Mouse (Mus musculus) inflammation-experienced regulatory T-cells, adult 6 months (primary cell): ENCODE measurements around the gene Secisbp2. TPM values are rescaled to one million over a fixed set of nuclear protein-coding genes. Genes with fewer than 3 reads are reported as not detected.
A peak's percentile ranks its signal among the peaks of the same experiment; 100 is the strongest.
"Not testable (repeated sequence)": the region's sequence is repeated elsewhere in the genome, so short reads cannot be mapped to it uniquely, and the experiment has no call there.

Experiments used
- ATAC-seq: one replicate; pipeline ENCODE4 v1.8.0; 2017
- polyA plus RNA-seq, 3 experiments: library from polyadenylated mRNA; unstranded; fragments of 100-300 nt; shearing (Covaris generic); gene quantifications; one replicate each; pipeline ENCODE4 v1.2.1; 2017

Secisbp2 gene
- 10 to 100 TPM; 34.3 to 43.2 (median 34.5) TPM for polyA plus RNA-seq

DNA sequence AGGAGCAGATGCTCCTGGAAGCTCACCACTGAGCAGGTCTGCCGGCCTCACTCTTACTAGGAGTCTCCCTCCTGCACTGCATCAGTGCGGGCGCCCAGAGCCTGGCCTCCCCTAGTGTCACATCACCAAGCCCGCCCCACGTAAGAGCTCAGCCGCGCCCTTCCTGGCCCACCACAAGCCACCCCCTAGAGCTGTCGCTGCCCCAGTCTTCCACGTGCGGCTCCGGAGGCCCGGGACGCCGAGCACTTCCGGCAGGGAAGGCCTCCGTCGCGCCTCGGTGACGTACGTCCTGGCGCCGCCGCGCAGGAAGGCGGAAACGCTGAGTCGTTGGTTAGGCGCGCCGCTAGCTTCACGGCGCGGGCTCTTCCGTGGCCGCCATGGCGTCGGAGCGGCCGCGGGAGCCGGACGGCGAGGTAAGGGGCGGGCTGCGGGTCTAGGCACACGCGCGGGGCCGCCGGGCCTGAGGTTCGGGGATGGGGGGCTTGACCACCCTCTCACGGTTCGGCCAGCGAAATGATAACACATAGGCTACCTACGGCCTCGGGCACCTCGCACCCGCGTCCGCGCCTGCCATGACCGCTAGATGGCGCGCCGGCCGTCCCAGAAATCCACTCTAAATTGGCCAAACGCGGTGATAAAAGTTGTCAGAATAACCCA lies at the start of gene Secisbp2:
Secisbp2 (plus strand) TSS at position 290 of the 657 bp plus-strand sequence.
- ATAC-seq = peak; percentile 96

DNA sequence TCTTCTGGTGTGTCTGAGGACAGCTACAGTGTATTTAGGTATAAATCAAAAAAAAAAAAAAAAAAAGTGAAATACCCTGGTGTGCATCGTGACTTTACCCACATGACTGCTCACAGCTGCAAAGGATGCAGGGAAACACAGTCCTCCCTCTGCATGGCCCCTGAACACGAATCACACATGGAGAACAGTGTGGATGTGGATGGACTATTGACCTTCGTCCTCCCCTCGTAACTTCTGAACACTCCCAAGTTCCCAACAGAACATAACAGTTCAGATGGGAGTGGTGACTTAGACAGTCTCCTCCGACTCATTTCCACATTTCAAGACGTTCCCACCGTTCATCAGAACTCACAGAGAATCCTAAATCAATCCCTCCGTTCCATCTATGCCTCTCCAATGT lies 48.7 kb upstream of the Secisbp2 start:
- ATAC-seq = no peak

DNA sequence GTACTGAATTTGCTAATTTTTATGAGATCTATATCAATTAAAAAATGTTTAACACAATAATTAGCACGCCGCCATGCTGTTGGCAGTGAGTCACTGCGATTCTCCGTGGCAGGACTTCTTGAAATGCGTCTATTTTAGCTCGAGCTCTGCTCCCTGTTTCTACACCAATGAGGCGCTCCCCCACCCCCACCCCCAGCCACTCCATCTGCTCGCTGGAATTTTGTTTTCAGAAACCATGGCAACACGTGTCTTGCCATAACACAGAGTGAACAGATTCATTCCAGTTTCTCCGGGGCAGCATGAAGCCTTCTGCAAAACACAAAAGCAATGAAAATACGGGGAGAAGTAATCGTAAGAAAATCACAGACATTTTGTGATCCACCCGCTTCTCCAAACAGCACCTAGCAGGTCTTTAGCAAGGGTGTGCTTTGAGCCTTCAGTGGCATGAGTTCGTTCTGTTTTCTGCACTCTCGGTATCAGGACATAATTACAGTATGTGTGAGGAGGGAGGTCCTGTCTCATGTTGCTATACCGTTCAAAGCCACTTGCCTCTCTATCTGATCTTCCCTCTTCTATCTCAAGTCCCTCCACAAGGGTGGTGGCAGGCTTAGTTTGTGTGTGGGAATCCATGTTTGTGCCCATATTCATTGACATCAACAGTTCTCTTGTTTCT lies 48.1 kb upstream of the Secisbp2 start:
- ATAC-seq = no peak

- no peak for ATAC-seq
Observed at GRCm38 (mm10) chr13:51603894-51604244, 47.6 kb upstream of the Secisbp2 start.

- no peak for ATAC-seq
Observed at GRCm38 (mm10) chr13:51609231-51609630, 42.3 kb upstream of the Secisbp2 start.

DNA sequence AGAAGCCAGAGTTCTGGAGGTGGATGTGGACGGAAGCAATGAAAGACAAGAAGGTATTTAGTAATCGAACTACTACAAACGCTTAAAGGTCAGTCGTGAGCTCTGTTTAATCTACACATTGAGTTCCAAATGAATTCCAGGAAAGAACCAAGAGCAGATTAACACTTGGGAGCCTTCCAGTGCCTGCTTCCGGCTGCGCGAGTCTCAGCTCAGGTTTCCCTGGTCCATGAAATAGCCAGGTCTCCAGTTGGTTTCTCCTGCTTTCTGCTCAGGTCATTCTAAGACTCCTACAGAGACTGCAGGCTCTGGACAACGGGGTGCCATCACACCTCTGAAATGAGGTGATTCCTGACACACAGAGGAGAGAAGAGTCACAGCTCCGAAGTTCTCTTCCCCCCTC lies 40.4 kb upstream of the Secisbp2 start:
- ATAC-seq = no peak

GRCm38 (mm10) chr13:51611500-51611899 lies 40.0 kb upstream of the Secisbp2 start:
- no peak for ATAC-seq

DNA sequence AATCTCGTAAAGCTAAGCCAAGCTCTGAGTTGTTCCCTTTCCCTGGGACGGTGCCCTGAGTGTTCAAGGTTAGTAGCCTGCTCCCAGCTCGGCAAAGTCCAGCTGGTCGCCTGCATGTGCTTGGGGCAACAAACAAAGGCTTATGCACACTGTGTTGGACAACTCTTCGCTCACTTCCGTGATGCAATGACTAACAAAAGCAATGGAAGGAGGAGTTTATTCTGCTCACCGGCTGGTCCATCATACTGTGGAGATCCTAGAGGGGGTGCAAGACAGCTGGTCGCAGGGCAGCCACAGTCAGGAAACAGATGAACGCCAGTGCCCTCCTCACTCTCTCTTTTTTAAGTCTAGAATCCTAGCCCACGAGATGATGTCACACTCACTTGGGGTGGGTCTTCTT lies 35.7 kb upstream of the Secisbp2 start:
- no peak for ATAC-seq

- ATAC-seq = no peak
Observed at GRCm38 (mm10) chr13:51616417-51617044, 35.0 kb upstream of the Secisbp2 start.

GRCm38 (mm10) chr13:51617306-51617705 lies 34.2 kb upstream of the Secisbp2 start:
- no peak for ATAC-seq

- no peak for ATAC-seq
Observed at GRCm38 (mm10) chr13:51617861-51618260, 33.6 kb upstream of the Secisbp2 start.

DNA sequence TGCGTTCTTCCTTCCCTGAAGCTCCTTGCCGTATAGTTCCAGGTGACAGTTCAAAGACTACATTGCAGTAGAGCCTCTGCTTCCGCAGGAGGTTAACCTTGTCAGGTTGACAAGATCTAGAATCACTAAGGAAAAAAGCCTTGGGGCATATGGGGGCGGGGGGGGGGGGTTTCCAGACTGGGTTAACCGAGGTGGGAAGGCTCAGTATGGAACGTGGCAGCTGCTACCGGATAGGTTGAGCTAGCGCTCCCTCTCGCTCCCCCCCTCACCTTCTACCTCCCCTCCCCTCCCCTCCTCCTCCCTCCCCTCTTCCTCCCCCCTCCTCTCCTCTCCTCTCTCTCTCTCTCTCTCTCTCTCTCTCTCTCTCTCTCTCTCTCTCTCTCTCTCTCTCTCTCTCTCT lies 32.9 kb upstream of the Secisbp2 start:
- no peak for ATAC-seq

DNA sequence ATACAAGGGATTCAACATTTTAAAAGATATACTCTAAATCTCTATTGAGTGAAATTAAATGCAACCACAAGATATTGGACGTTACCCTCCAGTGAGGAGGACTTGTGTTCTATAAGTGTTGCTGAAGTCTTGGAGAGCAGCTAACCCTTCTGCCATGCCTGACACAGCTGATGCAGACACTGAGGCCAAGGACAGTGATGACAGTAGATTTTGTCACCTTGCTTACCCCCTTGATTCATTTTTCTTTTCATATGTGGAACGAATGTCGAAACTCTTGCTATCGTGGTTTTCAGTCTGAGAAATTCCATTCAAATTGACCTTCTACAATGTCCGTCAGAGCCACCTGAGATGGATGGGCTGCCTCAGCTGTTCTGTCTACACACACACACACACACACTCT lies 28.9 kb upstream of the Secisbp2 start:
- no peak for ATAC-seq

- ATAC-seq = no peak
Observed at GRCm38 (mm10) chr13:51623678-51624077, 27.8 kb upstream of the Secisbp2 start.

DNA sequence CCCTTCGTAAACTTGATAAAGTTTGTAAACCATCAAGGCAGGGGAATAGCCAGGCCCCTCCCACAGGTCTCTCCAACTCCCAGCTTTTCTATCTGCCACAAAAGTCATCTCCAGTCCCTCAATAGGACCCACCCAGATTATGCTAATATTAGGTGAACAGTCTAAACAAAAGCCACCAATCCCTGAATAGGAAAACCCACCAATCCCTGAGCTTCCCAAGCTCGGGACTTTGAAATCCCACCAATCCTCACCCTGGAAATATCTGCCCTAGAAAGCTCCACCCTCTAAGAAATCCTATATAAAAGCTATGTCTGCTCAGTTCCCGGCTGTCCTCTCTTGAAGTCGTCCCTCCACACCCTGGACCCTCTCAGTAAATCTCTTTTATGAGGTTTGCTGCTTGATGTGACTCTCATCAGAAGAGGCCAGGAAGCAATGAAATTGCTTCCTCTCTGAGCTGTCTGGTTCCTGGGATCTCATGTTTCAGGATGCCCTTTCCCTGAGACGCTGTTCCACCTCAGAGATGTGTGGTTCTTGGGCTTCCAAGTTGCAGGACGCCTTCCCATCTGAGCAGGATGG lies 23.1 kb upstream of the Secisbp2 start:
- ATAC-seq = no peak

DNA sequence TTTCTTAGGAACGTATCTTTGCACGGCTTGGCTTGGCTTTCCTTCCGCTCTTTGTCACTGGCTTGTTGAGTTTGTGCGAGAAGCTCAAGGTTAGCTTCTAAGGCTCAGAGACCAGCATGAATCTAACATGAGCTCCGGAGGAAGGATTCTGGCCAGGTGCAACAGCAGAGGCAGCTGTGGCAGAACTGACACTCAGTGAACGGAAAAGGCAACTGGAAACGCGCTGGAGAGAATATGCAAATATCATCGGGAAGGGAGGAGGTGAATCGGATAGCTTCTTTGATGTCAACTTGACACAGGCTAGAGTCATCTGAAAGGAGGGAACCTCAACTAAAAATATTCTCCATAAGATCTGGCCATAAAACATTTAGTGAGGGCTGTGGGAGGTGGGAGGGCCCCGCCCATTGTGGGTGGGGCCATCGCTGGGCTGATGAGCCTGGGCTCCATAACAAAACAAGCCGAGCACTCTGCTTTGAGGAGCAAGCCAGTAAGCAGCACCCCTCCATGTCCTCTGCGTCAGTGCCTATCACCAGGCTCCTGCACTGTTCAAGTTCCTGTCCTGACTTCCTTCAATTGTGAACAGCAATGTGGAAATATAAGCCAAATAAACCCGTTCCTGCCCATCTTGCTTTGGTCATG lies 20.0 kb upstream of the Secisbp2 start:
- ATAC-seq = no peak

DNA sequence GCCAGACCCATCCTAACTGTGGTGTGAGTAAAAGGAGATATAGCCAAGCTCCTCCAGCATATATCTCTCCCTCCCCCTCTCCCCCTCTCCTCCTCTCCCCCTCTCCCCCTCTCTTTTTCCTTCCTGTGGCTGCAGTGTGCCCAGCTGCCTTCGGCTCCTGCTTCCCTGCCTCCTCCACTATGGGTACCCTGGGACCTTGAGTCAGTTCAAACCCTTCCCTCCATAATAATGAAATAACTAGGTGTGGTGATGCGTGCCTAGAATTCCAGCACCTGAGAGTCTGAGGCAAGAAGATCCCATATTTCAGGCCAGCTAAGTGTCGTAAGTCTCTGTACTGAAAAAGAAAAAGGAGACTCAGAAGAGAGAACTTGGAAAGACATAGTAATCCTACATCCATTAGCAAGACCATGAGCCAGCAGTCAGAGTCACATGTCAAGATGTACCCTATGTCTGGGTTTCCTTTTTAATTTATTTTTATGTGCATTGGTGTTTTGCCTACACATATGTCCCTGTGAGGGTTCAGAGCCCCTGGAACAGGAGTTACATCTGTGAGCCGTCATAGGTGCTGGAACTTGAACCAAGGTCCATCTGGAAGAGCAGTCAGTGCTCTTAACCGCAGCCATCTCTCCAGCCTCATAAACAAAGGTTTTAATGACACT lies 18.8 kb upstream of the Secisbp2 start:
- ATAC-seq = no peak

GRCm38 (mm10) chr13:51635384-51635783 lies 16.1 kb upstream of the Secisbp2 start:
- not testable (repeated sequence) for ATAC-seq

DNA sequence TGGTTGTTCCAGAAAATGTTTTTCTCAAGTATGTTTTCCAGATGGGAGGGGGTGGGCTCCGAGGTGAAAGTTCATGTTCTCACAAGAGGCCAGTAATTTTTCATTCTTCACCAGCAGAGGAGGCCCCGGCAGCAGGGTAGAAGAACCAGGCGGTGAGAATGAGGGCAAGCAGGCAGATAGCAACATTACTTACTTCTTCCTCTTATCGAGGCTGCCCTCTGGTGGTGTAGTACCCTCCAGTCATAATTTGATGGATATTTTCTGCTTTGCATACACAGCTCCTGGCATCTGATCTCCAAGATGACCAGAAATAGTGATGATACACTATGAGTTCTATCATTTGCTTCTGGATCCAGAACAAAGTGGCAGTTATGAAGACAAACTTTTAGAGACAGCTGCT lies 12.5 kb upstream of the Secisbp2 start:
- ATAC-seq = no peak

DNA sequence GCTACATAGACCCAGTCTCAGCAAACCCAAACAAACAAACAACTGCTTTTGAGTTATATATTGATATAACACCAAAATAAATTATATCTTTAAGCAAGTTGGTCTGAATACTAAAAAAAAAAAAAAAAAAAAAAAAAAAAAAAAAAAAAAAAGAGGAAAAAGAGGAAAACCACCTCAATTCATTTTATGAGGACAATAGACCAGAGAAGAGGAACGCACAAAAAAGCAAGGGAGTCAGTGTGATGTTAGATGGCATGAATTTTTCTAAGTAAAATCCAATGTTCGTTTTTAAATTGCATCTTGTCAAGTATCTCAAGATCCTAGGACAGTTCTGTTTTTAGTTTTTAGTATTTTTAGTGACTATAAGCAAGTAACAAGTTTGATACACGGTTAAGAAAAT lies 10.1 kb upstream of the Secisbp2 start:
- no peak for ATAC-seq

DNA sequence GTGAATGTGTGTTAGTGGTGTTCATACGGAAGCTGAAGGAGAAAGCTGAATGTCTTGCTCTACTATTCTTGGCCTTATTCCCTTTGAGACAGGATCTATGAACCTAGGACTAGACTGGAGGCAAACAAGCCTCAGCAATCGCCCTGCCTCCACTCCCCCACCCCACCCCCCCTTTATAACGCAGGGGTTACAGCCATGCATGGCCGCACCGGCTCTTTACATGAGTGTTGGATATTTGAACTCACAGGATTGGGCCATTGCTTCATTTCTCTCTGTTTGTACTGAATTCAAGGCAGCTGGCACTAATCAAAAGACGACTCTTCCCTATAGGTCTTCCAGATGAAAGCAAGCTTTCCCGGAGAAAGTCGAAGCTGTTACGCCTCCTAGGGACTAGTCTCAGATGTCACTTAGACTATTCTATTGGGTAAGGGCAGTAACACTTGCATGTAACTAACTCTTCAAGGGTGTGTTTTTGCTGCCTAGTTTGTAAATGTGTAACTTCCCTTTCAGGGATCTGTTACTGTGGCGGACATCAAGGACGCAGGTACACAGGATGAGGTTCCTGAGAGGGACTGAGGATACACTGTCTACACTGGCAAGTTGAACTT lies 9.2 kb upstream of the Secisbp2 start:
- ATAC-seq = no peak
